Mouse (Mus musculus) heart, adult 2 months (tissue): ENCODE results near the gene Gpkow. TPM values are rescaled to one million over a fixed set of nuclear protein-coding genes. Genes with fewer than 3 reads are reported as not detected.

Source experiments
- DNase-seq, 2 experiments: peaks; one replicate each; pipeline ENCODE4 v3.0.0; 2021
- H3K27ac ChIP-seq: fragments of 200-600 bp; 2 replicates; pipeline ENCODE4 v1.8.1; 2022
- H3K27me3 ChIP-seq: fragments of 200-500 bp; 2 replicates; pipeline ENCODE4 v1.6.1; 2012; ENCODE audit warnings: mild to moderate bottlenecking, low read length, inconsistent platforms, mixed read lengths; ENCODE audit not compliant: control insufficient read depth, insufficient read depth
- H3K36me3 ChIP-seq: fragments of 200-500 bp; 2 replicates; pipeline ENCODE4 v1.6.1; 2012; ENCODE audit warnings: low read length, inconsistent platforms; ENCODE audit not compliant: control insufficient read depth, insufficient read depth
- H3K4me1 ChIP-seq: fragments of 200-500 bp; 2 replicates; pipeline ENCODE4 v1.6.1; 2011; ENCODE audit warnings: low read length; ENCODE audit not compliant: control insufficient read depth, insufficient read depth
- H3K4me3 ChIP-seq: fragments of 200-600 bp; 2 replicates; pipeline ENCODE4 v1.8.1; 2022
- H3K79me2 ChIP-seq: fragments of 200-500 bp; replicated peaks from 2 replicates; pipeline ENCODE4 v1.6.1; 2012; ENCODE audit warnings: mild to moderate bottlenecking, inconsistent platforms, low read length, moderate library complexity, mixed read lengths; ENCODE audit not compliant: control insufficient read depth, insufficient read depth
- H3K9ac ChIP-seq: fragments of 200-500 bp; 2 replicates; pipeline ENCODE4 v1.6.1; 2012; ENCODE audit warnings: low read depth, mild to moderate bottlenecking, control low read depth, inconsistent platforms, low read length, mixed read lengths
- CTCF ChIP-seq: fragments of 200-600 bp; IDR thresholded peaks from 2 replicates; pipeline ENCODE4 v1.8.1; 2022; ENCODE audit warnings: antibody characterized with exemption, mild to moderate bottlenecking, moderate library complexity
- EP300 ChIP-seq: fragments of 200-500 bp; IDR thresholded peaks from 2 replicates; pipeline ENCODE4 v1.6.1; 2011; ENCODE audit warnings: low read depth, low read length, control low read depth; ENCODE audit not compliant: insufficient read depth
- POLR2A ChIP-seq: fragments of 200-500 bp; IDR thresholded peaks from 2 replicates; pipeline ENCODE4 v1.6.1; 2011; ENCODE audit warnings: mild to moderate bottlenecking, low read depth, low read length, control low read depth; ENCODE audit not compliant: insufficient read depth
- WGBS: fragments of 180-500 bp; shearing (Covaris S2); methylation state at CpG from one replicate; pipeline ENCODE4 v1.1.7; 2018; 5-methylcytosine and 5-hydroxymethylcytosine counted together
- intact Hi-C: fragments of 180-260 bp; cut with DNase I; formaldehyde crosslinking; loops from one replicate; pipeline ENCODE4 v1.15.1; 2025
- polyA plus RNA-seq: library from polyadenylated mRNA; depleted of rRNA; stranded (reverse); fragments of >200 nt; gene quantifications from 2 replicates; pipeline ENCODE4 v1.2.3, GENCODE M21; 2012
- total RNA-seq, 2 experiments: library from RNA; stranded (reverse); gene quantifications; 2 replicates each; pipeline ENCODE4 v1.2.3; 2021

Gpkow gene
- total and polyA plus RNA-seq, 3 experiments: 7.1 to 19.3 (median 18.0) TPM

GRCm38 (mm10) chrX:7661086-7661485, 35.8 kb upstream of the Gpkow start:
- Histone ChIP-seq H3K36me3 (peaks cover 27% of the 10 kb centered on the region), H3K4me3 (no peak overlapping the region)

GRCm38 (mm10) chrX:7662936-7663335, 34.0 kb upstream of the Gpkow start:
- Histone ChIP-seq H3K27me3 (no peaks in the 10 kb centered on the region), H3K4me1 (peaks cover 11% of the 10 kb centered on the region), H3K27ac (peak overlapping the region; percentile 82), H3K36me3 (peaks cover 28% of the 10 kb centered on the region), H3K4me3 (no peak overlapping the region), H3K79me2 (no peaks in the 10 kb centered on the region), H3K9ac (no peak overlapping the region)
- TF ChIP-seq POLR2A (no peak), CTCF (no peak), EP300 (no peak)
- intact Hi-C loops: no loop called here
- WGBS: 53% methylated on average over 3 of the region's 3 CpGs
- DNase-seq: no peak

More at GRCm38 (mm10) chrX:7661086-7661485, 35.8 kb upstream of the Gpkow start:
- peak overlapping the region; percentile 70 for H3K27ac ChIP-seq
- no peaks in the 10 kb centered on the region for H3K79me2 ChIP-seq
- peak overlapping the region; percentile 10; the same call in 1 of the 2 replicates for H3K9ac ChIP-seq
- intact Hi-C loops: no loop called here
- DNase-seq: peak in 1 of 2 experiments; percentile 14
- 43% methylated on average over 4 of the region's 4 CpGs for WGBS
- H3K4me1 ChIP-seq: peaks cover 11% of the 10 kb centered on the region
- H3K27me3 ChIP-seq: no peaks in the 10 kb centered on the region
- TF ChIP-seq POLR2A: no peak
- TF ChIP-seq CTCF: no peak
- TF ChIP-seq EP300: no peak

DNA sequence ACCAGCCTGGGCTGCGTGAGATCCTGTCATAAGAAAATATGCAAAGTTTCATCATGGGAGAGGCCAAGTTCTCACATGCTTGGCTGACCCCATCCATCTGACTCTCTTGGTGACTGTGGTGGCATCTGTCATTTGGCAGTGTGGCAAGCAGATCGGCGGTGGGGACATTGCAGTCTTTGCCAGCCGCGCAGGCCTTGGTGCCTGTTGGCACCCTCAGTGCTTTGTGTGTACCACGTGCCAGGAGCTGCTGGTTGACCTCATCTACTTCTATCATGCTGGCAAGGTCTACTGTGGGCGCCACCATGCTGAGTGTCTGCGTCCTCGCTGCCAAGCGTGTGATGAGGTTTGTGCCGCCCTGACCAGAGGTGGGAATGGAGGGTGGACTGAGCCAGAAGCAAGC, 32.1 kb upstream of the Gpkow start:
- WGBS: 66% methylated on average over 11 of the region's 11 CpGs
- H3K9ac ChIP-seq: no peak overlapping the region
- peak overlapping the region; percentile 82 for H3K27ac ChIP-seq
- peaks cover 8% of the 10 kb centered on the region for H3K4me1 ChIP-seq
- TF ChIP-seq EP300 (peak; percentile 74; the same call in 1 of the 2 replicates), CTCF (no peak), POLR2A (0 out of 2 replicates have a peak, but pooled peaks have one; percentile 25)
- peak in 1 of 2 experiments; percentile 73 for DNase-seq
- intact Hi-C loops: no loop called here
- H3K79me2 ChIP-seq: no peaks in the 10 kb centered on the region
- H3K36me3 ChIP-seq: peaks cover 25% of the 10 kb centered on the region
- H3K4me3 ChIP-seq: no peak overlapping the region
- no peaks in the 10 kb centered on the region for H3K27me3 ChIP-seq

- Histone ChIP-seq H3K9ac (no peak overlapping the region; the same call in 1 of the 2 replicates), H3K27ac (no peak overlapping the region), H3K79me2 (no peaks in the 10 kb centered on the region), H3K36me3 (peaks cover 15% of the 10 kb centered on the region), H3K4me1 (peaks cover 8% of the 10 kb centered on the region), H3K4me3 (no peak overlapping the region), H3K27me3 (no peaks in the 10 kb centered on the region)
- 70% methylated on average over 21 of the region's 21 CpGs for WGBS
- no peak for DNase-seq
- TF ChIP-seq EP300: no peak
- no peak for TF ChIP-seq CTCF
- TF ChIP-seq POLR2A: no peak
- intact Hi-C loops: no loop called here
Measured at GRCm38 (mm10) chrX:7665739-7666502, 31.0 kb upstream of the Gpkow start.

GRCm38 (mm10) chrX:7670390-7670881, 26.5 kb upstream of the Gpkow start:
- peaks cover 3% of the 10 kb centered on the region; the same call in 1 of the 2 replicates for H3K4me1 ChIP-seq
- TF ChIP-seq POLR2A: no peak
- no peak for TF ChIP-seq CTCF
- TF ChIP-seq EP300: no peak
- H3K4me3 ChIP-seq: peak overlapping the region; percentile 59
- peak; percentile 82 to 84 for DNase-seq
- peak overlapping the region; percentile 87 for H3K9ac ChIP-seq
- H3K27me3 ChIP-seq: no peaks in the 10 kb centered on the region
- H3K79me2 ChIP-seq: no peaks in the 10 kb centered on the region
- H3K36me3 ChIP-seq: peaks cover 4% of the 10 kb centered on the region
- 19% methylated on average over 19 of the region's 19 CpGs for whole genome bisulfite sequencing
- peak overlapping the region; percentile 74 for H3K27ac ChIP-seq
- intact Hi-C loops: no loop called here
